Mouse (Mus musculus) layer of hippocampus, adult 9-10 months (tissue): ENCODE measurements around the gene Calb2.

ENCODE experiments used
- DNase-seq: peaks from one replicate; pipeline ENCODE4 v3.0.0; 2022; ENCODE audit warnings: low spot score

Gene Calb2

DNA sequence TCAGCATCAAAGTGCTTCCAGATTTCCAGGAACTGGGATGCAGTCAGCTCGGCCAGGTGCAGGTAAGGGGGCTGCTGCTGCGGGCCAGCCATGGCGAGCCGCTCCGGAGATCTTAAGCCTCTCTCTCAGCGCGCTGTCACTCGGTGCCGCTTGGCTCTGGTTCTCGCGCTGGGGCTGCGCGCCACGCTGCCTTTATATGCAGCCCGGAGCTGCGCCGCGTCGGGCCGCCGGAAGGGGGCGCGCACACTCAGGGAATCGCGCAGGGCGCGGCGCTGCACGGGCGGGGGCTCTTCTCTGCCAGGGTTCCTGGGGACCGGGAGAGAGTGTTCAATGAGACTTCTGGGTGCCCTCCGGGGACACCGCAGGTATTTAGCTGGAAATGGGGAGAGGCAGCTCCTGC, at the start of gene Calb2:
Calb2 (minus strand) TSS at position 165 of the 400 bp plus-strand sequence.
- DNase-seq, result peak; percentile 31

GRCm38 (mm10) chr8:110217681-110218131, 49.7 kb upstream of the Calb2 start:
- peak; percentile 96 for DNase-seq

GRCm38 (mm10) chr8:110217198-110217597, 49.2 kb upstream of the Calb2 start:
- no peak for DNase-seq

- DNase-seq, result no peak
Measured at GRCm38 (mm10) chr8:110216253-110216652, 48.2 kb upstream of the Calb2 start.

DNA sequence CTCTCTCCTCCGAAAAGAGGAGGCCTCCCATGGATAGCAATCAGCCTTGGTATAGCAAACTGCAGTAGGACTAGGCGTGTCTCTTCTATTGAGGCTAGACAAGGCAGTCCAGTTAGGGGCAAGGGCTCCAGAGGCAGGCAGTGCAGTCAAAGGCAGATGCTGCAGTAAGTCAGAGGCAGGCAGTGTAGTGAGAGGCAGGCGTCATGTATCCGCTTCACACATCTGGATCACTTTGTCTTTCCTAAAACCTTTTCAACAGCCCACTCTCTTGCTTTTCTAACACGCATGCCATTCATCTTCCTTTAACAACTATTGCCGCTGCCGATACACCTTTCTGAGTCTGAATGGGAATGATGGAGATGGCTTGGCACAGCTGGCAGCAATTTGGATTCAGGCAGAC, 47.4 kb upstream of the Calb2 start, which contains the start of gene Cmtr2:
Cmtr2 (plus strand) TSS at position 301 of the 400 bp plus-strand sequence.
- no peak for DNase-seq

- DNase-seq, result no peak
Measured at GRCm38 (mm10) chr8:110201806-110202205, 33.8 kb upstream of the Calb2 start.

DNA sequence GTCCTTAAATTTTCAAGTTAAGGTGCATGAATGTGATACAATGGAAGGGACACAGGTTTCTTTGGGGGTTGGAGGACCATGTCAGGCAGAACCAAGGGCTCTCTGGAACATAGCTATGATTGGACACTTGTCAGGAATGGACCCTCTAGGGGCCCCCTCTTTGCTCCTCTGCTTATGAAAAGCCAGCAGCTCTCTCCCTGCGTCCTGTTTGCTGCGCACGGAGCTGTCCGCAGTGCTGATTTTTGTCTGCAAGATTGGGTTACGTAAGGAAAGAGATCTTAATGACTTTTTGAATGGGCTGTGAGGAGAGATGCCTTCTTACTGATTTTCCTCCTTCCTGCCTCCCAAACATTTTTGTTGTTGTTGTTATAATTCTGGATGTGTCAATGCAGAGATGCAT, 28.7 kb upstream of the Calb2 start:
- DNase-seq, result no peak

- no peak for DNase-seq
Measured at GRCm38 (mm10) chr8:110188961-110189750, 21.1 kb upstream of the Calb2 start.

GRCm38 (mm10) chr8:110185538-110185937, 17.5 kb upstream of the Calb2 start:
- no peak for DNase-seq

GRCm38 (mm10) chr8:110183748-110184147, 15.7 kb upstream of the Calb2 start:
- DNase-seq, result no peak

GRCm38 (mm10) chr8:110182735-110183367, 14.8 kb upstream of the Calb2 start:
- no peak for DNase-seq

DNA sequence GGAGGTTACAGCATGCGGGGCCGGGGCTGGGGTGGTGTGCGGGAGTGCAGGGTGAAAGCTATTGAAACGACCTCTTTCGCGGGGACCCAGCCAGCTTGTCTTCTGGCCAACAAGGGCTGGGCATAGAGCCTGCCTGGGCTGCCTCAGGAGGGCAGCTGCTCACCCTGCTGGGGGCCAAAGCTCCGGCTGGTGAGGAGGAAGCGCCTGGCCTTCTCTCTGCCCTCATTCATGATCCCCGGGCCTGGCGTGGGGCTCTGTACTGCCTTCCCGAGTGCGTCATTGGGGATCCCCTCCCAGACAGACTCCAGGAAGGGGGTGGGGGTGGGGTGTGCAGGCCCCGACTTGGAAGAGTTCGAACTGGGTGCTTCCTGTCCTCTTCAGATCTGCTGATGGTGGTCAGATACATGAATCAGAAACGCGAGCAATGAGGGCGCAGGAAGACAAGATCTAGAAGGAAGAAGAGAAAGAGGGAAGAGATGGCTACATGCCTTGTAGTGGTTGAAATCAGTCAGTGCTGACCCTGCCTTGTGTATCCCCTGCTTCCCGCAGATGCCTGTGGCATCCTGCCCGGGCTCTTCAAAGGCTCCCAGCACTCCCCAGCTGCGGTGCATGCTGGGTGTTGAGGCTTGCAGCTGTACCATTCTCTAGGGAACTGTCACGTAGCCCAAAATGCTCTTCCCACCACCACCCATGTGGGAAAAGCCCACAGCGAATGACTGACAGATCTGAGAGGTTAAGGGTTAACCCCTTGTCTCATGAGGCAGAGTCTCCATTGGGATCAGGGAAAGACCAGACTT, 9.5 kb upstream of the Calb2 start:
- no peak for DNase-seq

DNA sequence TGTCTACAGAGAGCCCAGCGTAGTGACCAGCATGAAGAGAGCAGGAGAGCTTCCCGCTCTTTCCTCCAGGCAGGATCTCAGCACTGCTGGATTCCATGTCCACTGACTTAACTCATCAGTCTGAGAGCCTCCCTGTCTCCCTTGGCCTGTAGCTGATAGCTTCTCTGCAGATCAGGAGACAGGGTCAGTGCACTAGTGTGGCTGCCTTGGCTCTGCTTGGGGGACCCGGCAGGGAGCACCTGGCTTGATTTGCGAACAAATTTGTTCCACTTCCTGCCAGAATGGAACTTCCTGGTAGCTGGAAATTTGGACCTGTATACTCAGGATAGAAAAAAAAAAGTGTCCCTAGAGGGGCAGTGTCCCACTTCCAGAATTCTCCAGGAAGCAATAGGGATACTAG, 6.8 kb upstream of the Calb2 start:
- no peak for DNase-seq

DNA sequence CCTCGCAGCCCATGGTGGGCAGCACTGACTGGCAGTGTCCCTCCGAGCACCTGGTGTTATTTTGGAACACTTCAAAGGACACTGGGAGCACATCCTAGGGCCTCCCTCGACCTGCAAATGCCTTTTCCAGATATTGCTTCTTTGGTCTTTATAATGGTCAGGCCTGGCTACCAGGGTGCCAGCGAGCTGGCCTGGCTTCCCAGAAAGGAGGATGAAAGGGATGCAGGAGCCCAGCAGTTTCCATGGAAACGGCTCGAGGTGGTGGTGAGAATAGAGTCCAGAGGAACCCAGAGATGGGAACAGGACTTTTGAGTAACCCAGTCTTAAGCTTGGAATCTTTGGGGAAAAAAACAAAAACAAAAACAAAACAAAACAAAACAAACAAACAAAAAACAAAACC, 4.2 kb upstream of the Calb2 start:
- no peak for DNase-seq

DNA sequence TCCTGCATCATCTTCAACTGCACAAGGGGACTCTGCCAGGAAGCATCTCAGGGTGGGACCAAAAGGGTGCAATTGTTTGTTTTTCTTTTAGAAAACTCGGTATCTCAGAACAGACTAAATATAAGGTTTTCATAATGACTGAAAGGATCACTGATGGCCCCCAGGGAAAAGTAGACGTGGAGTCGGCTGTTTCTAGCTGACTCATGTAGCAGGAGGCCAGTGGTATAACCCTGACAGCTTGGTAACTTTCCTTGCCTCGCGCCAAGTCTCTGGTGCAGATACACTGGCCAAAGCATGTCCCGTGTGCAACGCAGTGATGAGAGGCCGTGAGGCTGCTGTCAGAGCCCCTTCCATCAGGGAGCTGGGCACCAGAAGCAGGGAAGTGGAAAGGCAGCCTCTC, 1.7 kb downstream of the Calb2 start:
- DNase-seq, result no peak

GRCm38 (mm10) chr8:110162007-110162406, 6.0 kb downstream of the Calb2 start:
- DNase-seq, result no peak

DNA sequence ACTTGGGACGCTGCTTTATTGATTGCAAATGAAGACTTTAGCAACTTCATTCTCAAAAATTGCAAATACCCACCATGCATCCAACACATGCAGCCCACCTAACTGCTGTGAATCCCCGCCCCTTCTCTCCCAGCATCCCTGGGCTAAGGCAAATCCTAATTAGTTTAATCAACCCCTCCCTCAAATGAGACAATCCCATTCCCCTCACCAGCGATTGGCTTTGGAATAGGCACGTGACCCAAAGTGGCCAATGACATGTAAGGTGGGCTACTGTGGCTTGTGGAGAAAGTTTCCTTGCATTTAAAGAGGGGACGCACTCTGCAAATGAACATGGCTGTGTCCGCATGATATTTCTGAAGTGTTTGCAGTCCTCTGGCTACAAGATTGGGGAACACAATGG, 15.1 kb downstream of the Calb2 start:
- no peak for DNase-seq

GRCm38 (mm10) chr8:110145538-110145937, 22.5 kb downstream of the Calb2 start:
- DNase-seq, result no peak

DNA sequence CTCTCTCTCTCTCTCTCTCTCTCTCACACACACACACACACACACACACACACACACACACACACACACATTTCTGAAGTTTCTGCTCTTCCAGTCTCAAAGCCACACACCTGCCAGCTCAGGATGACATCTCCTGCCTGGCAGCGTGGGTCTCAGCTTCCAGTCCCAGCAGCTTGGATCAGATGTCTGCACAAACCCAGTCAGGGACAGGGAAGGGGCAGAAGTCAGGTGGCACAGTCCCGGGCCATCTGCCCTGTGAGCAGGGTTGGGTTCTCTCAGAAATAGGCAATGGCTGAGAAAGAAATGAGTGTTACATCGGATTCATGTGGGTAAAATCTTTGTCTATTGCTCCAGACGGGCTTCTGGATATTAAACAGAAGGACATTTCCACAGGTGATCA, 27.2 kb downstream of the Calb2 start:
- no peak for DNase-seq

- no peak for DNase-seq
Measured at GRCm38 (mm10) chr8:110140156-110140555, 27.9 kb downstream of the Calb2 start.

- no peak for DNase-seq
Measured at GRCm38 (mm10) chr8:110135515-110135914, 32.5 kb downstream of the Calb2 start.

- DNase-seq, result no peak
Measured at GRCm38 (mm10) chr8:110134236-110134635, 33.8 kb downstream of the Calb2 start.

DNA sequence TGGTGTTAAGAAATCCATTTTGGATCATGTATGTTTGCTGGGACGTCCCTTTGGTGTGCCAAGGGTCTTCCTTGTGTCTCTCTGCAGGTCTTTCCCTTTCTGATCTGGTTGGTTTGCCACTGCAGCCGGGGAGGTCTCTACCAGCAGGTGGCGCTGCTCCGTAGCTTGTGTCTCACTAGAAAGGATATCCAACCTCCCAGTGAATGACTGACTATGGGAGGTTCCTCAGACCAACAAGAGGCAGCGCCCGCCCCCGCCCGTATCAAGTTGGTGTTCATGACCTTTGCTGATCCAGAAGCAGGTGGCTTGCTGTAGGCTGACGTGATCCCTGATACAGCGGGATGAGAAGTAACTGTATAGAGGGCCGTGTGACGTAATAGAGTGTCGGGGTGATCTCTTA, 37.5 kb downstream of the Calb2 start:
- peak; percentile 82 for DNase-seq
